Mouse (Mus musculus): ENCODE results near the gene Arntl.

DNA sequence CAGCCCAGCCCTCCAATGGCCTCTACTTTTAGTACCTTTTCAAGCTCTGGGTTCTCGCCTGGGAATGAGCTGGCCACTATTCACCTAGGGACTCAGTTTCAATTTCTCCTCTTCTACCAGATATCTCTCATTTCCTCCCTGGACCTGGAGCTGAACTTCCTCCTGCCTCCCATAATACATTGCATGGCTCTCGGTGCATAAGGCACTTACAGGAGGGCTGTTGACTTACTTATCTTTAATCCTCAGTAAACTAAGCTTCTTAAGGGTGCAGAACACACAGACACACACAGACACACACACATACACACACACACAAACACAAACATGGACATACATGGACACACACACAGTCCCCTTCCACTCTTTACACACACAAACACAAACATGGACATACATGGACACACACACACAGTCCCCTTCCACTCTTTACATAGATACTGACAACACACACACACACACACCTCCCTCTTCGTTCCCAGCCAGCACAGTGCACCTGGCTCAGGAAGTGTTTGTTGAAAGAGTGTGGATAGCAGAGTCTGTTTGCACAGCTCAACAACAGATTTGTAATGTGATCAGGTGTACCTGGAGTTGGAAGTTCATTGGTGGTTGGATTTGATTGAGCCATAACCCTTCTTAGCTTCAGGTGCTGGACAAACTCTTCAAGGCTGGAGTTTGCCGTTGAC lies 32.3 kb downstream of the Arntl start:
- TF ChIP-seq POLR2A (IDR thresholded peaks at IDR 0.05; ENCODE audit: borderline replicate concordance, extremely low read depth, insufficient read depth, insufficient read length, poor library complexity, severe bottlenecking) (no peak), CTCF (IDR thresholded peaks at IDR 0.05; ENCODE audit: borderline replicate concordance, extremely low read depth, insufficient read depth, insufficient read length) (no peak)
